Mouse (Mus musculus) layer of hippocampus, postnatal 10 days (tissue): Measurements from ENCODE around the gene Itm2c. TPM values are rescaled to one million over a fixed set of nuclear protein-coding genes. Genes with fewer than 3 reads are reported as not detected.

ENCODE experiments used
- DNase-seq, 2 experiments: peaks; one replicate each; pipeline ENCODE4 v3.0.0; 2021; ENCODE audit warnings: low spot score in 2 of 2
- total RNA-seq, 2 experiments: library from RNA; stranded (reverse); gene quantifications; 2 replicates each; pipeline ENCODE4 v1.2.3; 2021

Gene Itm2c
- total RNA-seq, 2 experiments from 2014 or later: 262 to 270 TPM

DNA sequence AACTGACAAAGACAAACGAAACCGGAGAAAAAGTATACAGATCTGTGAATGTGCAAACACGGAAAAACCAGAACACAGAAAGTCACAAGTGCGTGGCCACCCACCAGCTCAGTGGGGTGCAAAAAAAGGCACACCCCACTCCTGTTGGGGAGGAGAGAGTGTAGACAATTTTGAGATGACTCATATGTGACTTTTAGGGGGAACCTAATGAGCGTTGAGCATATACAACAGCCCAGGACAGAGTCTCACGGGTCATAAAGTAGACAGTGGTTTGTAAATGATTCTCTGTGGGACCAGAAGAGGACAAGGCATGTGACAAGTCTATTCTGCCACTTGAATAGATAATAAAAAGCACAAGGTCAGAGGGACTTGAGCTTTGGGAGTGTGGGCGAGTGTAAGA is 39.1 kb downstream of the Itm2c start:
- DNase-seq: no peak

DNA sequence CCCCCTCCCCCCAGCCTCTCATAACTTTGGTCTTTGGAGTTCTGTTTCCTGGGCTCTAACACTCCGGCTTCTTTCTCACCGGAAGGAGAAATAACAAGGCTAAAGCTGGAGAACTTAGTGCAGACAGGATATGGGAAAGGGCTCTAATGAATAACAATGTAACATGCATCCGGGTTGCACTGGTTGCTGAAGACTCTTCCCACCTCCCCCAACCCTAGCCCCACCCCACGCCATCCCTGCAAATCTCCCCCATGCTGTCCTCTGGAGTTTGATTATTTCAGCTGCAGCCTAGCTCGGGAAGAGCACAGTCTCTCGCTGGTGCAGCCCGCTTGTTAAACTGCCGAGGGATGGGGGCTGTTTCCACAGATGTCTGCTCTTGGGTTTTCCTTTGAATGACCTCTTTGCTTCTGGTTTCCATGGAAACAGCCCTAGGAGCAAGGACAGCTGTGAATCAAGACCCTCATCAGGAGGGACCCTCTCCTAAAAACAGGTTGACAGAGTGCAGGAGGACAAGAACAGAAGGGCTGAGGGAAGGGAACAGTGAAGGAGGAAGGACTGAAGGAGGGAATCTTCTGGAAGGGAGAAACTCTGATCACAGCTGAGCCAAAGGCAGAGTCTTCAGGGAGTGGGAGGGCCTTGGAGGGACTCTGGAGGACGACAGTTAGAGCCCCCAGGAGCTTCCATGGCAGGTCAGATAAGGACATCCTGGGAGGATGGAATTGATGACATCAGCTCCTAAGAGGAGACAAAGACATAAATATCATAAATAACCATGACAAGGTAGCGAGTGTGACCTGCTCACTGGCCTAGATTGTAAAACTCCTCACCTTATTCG is 39.8 kb downstream of the Itm2c start:
- no peak for DNase-seq

DNA sequence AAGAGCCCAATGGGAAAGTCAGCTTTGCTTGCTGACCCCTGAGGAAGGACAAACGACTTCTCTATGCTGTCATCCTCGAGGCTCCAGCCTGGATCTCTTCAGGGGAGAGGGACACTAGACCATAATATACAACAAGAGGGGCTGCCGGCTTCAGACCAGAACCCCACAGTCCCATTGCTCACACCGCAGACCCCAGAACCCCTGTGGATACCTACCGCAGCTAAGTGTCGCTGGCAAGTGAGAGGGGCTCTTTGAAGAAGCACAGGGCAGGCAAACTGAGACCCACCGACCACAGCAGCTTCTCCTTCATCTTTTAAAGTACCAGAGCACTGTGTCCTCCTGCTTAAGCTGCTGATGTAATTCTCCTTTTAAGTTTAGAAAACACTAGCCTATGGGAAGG is 40.5 kb downstream of the Itm2c start:
- no peak for DNase-seq

DNA sequence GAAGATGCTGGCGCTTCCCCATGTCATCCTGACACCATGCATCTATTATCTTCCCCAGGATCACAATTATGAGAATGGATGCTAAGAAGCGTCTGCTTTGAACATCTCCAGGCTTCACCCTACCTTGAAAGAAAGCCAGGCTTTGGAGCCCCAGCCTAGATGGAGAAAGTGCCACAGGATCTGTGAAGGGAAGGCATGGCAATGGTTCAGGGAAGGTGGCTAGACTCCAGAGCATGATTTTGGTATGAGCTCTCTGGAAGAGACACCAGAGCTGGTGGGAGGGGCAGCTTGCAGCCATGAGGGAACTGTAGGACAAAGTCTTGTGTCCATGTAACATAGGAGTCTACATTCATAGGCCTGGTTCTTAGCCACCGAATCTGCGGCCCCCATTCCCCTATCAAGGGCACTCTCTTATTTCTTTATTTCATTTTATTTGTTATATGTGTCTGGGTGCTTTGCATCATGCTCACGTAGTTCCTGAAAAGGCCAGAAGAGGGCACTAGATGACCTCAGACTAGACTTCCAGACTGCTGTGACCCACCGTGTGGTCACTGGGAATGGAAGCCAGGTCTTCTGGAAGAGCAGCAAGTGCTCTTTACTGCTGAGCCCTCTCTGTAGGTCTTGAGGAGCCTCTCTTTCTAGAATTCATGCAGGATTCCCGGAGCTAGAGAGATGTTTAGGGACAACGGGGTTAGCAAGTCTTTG is 41.2 kb downstream of the Itm2c start:
- DNase-seq: peak; percentile 73

DNA sequence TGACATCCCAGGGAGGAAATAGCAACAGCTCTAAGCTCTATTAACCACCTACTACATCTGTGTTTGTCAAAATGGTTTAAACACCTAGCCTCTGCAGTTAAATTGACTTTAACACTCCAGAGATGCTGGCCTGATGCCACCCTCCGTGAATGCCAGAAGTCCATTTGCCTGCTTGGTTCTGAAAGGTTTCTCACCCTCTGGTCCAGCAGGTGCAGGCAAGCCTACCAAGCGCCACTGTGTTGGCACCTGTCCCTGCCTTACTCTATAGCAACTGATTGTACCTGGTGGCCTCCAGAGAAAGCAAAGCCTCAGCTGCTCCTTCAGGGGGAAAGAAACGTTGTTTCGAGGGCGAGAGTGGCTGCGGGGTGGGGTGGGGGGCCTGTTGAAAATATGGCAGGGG is 42.2 kb downstream of the Itm2c start:
- DNase-seq: no peak

DNA sequence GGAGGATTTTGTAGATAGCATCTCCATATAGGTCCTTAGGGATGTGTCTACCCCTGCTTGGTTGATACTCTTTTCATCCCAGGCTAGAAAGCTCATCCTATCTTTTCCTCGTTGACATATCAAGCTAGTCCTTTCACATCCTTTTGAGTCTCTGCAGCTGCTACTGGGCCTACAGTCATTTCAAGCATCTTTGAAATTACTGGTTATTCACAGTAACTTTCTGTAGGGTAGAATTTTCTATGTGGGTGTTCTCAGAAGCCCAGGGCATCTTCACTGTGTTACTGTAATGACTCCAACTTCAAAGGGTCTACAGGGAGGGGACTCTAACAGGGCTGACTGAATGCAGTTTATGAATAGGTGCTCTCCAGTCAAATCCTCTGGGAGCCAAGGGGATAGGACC is 43.2 kb downstream of the Itm2c start:
- no peak for DNase-seq

DNA sequence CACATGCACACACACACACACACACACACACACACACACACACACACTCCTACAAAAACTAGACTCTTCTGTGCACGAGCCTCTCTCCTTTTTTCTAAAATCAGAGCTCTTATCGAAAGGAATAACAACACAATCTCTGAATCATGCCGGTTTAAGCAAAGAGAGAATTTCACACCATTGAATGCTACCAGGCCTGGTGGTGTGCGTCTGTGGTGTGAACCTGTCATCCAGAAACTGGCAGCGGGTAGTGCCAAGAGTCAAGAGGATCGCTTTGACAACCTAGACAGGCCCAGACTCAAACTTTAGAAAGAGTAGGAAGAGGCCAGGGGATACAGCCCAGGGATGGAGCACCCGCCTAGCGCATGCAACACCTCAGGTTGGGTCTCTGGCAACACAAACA is 48.2 kb downstream of the Itm2c start:
- DNase-seq: no peak

DNA sequence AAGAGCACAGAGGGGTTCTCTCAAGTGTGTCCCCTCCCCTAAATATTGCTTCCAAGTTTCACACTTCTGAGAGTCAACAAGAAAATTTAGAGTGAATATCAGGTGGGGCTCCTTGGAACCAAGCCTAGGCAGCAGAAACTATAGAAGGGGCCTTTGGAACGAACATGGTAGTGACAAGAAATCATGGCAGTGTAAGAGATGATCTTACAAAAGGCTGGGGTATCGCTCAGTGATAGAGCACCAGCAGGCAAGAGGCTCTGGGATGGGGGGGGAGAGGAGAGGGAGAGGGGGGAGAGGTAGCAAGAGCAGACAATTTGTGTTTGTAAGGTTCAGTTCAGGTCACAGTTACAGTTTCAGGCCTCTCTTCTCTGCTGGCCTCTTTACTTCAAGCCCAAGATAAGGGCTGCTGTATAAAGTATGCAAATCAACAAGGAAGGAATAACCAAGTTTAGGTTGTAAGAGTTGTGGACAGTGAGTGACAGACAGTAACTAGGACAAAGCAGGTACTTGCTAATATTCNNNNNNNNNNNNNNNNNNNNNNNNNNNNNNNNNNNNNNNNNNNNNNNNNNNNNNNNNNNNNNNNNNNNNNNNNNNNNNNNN is 55.1 kb downstream of the Itm2c start:
- DNase-seq: no peak

DNA sequence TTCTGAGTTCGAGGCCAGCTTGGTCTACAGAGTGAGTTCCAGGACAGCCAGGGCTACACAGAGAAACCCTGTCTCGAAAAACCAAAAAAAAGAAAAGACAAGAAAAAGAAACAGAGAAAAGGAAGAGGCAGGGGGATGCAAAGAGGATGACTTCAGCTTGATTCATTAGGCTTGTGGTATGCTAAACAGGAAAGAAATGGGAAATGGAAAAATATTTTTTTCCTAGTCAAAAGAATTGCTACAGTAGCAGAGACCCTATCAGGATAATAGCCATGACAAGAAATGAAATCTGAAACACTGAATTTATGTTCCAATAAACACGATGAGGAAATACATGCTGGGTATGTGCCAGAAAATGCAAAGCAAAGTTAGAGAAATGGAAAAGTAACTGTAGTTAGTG is 61.1 kb downstream of the Itm2c start:
- no peak for DNase-seq

DNA sequence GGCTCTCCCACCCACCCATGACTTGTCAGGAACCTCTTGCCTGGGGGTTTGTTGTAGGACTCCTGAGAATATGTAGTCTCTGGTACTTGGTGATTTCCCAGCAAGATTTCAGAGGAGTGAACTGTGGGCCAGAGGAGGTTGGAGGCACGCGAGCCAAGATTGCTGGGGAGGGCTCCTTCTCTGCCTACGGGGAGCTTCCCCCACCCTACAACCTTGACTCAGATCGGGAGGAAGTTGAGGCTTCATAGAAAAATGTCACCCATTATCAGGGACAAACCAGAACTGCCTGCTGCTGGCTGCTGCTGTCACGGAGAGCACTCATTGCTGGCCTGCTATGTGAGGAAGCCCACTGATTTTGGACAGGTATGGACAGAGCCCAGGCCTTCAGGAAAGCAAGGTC is 63.2 kb downstream of the Itm2c start:
- no peak for DNase-seq

DNA sequence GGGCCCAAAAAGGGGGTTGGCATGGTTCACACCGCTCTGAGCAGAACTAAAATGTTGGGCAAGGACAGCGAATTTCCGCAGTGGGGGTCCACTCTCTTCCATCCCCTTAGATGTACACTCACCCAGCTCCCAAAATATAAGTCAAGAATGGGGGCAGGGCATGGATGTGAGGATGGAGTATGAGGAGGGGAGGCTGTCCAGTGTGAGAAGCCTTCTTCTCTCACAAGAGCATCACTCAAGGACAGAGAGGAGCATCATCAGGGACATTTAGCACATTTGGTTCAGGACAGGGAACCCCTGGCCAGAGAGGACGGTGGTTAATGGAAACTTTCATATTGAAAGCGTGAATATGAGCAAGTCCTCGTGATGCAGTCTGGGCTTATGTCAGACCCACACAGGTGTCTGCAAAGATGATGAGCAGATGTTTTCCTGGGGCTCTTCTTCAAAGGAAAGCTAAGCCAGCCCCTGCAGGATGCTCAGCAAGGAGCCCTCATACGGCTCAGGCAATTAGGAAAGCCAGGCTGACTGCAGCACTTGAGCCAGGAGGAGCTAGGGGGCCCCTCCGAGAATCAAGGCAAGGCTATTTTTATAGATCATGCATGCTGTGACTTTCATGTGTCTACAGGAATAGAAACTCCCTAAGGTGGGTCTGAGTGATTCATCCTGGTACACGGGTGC is 64.0 kb downstream of the Itm2c start:
- DNase-seq: no peak

Other genes starting within 250 kb of the Itm2c start
- under 1 TPM; 0.42 to 0.50 TPM for gene Sp100, start 244.3 kb upstream of the Itm2c start, total RNA-seq
- under 1 TPM; 0.36 to 0.43 TPM for gene A630001G21Rik, start 115.6 kb upstream of the Itm2c start, total RNA-seq
- gene Cab39, start 100.8 kb upstream of the Itm2c start, total RNA-seq: 100 to 1,000 TPM; 120 to 158 TPM
- 1 to 10 TPM; 4.6 to 4.9 TPM for gene 4933407L21Rik, start 34.2 kb downstream of the Itm2c start, total RNA-seq
- gene Gpr55, start 66.7 kb downstream of the Itm2c start, total RNA-seq: under 1 TPM; 0.09 to 0.16 TPM
- gene Spata3, start 122.5 kb downstream of the Itm2c start, total RNA-seq: 1 to 10 TPM; 1.2 to 1.8 TPM
- gene 2810459M11Rik, start 151.6 kb downstream of the Itm2c start, total RNA-seq: 10 to 100 TPM; 13.7 to 17.2 TPM
- 100 to 1,000 TPM; 123 to 129 TPM for gene Psmd1, start 170.1 kb downstream of the Itm2c start, total RNA-seq
- gene Htr2b, start 217.7 kb downstream of the Itm2c start, total RNA-seq: under 1 TPM in 1 of 2 experiments, not detected in 1; 0.16 TPM
- gene Gm21972, start 239.4 kb downstream of the Itm2c start, total RNA-seq: 1 to 10 TPM in 1 of 2 experiments, under 1 TPM in 1; 0.91 to 6.3 TPM